Mouse (Mus musculus) stomach, embryonic 15.5 days (tissue): Measurements from ENCODE around the gene Synpo2. TPM values are rescaled to one million over a fixed set of nuclear protein-coding genes. Genes with fewer than 3 reads are reported as not detected.

Source experiments
- ATAC-seq: fragments of 200-750 bp; cut with Nextera tagmentation; 2 replicates; pipeline ENCODE4 v1.8.0; 2017; ENCODE audit warnings: low read depth, moderate number of reproducible peaks, moderate TSS enrichment; ENCODE audit not compliant: insufficient read depth, low FRiP score
- H3K27ac ChIP-seq: fragments of 300-500 bp; sonication (generic); 2 replicates; pipeline ENCODE4 v1.5.1; 2015; ENCODE audit warnings: mild to moderate bottlenecking, inconsistent platforms
- H3K27me3 ChIP-seq: fragments of 300-500 bp; sonication (generic); replicated peaks from 2 replicates; pipeline ENCODE4 v1.6.1; 2015; ENCODE audit warnings: inconsistent platforms
- H3K36me3 ChIP-seq: fragments of 300-500 bp; sonication (generic); 2 replicates; pipeline ENCODE4 v1.6.1; 2015; ENCODE audit warnings: inconsistent platforms
- H3K4me1 ChIP-seq: fragments of 300-500 bp; sonication (generic); 2 replicates; pipeline ENCODE4 v1.6.1; 2015; ENCODE audit warnings: inconsistent platforms
- H3K4me2 ChIP-seq: fragments of 300-500 bp; sonication (generic); 2 replicates; pipeline ENCODE4 v1.6.1; 2015; ENCODE audit warnings: mild to moderate bottlenecking, inconsistent platforms
- H3K4me3 ChIP-seq: fragments of 300-500 bp; sonication (generic); replicated peaks from 2 replicates; pipeline ENCODE4 v1.5.1; 2015; ENCODE audit warnings: inconsistent platforms
- H3K9ac ChIP-seq: fragments of 300-500 bp; sonication (generic); 2 replicates; pipeline ENCODE4 v1.6.1; 2015; ENCODE audit warnings: inconsistent platforms
- H3K9me3 ChIP-seq: fragments of 300-500 bp; sonication (generic); 2 replicates; pipeline ENCODE4 v1.6.1; 2016; ENCODE audit warnings: inconsistent platforms
- WGBS: fragments of 180-500 bp; shearing (Covaris S2); methylation state at CpG from one replicate; pipeline ENCODE4 v1.1.7; 2015; 5-methylcytosine and 5-hydroxymethylcytosine counted together
- polyA plus RNA-seq: library from polyadenylated mRNA; unstranded; fragments of >200 nt; fragmentation: Nextera tagmentation; extraction: Ambion mirVana; gene quantifications from 2 replicates; pipeline ENCODE4 v1.2.1, GENCODE M21; 2015

Gene Synpo2
- polyA plus RNA-seq, 1 experiment from 2014 or later: 28.0 TPM

DNA sequence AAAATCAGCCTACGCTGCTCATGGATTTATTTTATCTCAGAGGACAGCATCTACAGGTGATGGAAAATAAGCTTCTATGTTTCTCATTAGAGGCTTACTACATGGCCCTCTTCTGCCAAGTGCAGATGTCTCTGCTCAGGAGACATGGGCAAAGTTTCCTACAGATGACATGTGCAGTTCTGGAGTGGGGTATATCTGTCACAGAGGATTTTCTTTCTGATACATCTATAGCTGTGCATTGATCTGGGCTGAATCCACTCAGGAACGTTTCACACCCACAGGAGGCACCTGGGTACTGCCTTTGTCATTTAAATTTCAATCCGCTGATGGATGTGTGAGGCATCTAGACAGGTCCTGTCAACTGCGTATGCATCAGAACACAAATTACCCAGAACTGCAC is 42.2 kb downstream of the Synpo2 start:
- Histone ChIP-seq H3K4me2 (no peak overlapping the region), H3K9ac (no peak overlapping the region), H3K9me3 (no peaks in the 10 kb centered on the region), H3K4me1 (no peaks in the 10 kb centered on the region), H3K27ac (no peak overlapping the region), H3K36me3 (no peaks in the 10 kb centered on the region), H3K4me3 (no peak overlapping the region), H3K27me3 (no peaks in the 10 kb centered on the region)
- 81% methylated on average over 4 of the region's 4 CpGs for WGBS
- ATAC-seq: no peak

DNA sequence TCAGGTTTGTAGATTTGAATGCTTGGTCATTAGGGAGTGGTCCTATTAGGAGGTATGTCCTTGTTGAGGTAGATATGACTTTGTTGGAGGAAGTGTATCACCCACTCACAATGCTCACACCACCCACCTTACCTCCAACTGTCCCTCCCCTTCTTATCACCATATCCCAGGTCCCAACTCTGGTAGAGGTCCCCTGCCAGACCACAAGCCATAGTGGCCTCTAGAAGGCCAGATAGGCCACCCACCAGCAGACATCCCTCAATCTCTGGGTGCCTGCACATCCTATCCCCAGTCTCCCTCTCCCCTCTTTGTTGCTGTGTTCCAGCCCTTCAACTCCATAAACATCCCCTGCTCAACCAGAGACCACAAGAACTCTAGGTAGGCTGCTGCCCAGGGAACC is 44.3 kb downstream of the Synpo2 start:
- Histone ChIP-seq H3K27ac (no peak overlapping the region), H3K36me3 (no peaks in the 10 kb centered on the region), H3K4me3 (no peak overlapping the region), H3K9me3 (no peaks in the 10 kb centered on the region), H3K9ac (no peak overlapping the region), H3K4me2 (no peak overlapping the region), H3K4me1 (no peaks in the 10 kb centered on the region), H3K27me3 (no peaks in the 10 kb centered on the region)
- no peak for ATAC-seq

DNA sequence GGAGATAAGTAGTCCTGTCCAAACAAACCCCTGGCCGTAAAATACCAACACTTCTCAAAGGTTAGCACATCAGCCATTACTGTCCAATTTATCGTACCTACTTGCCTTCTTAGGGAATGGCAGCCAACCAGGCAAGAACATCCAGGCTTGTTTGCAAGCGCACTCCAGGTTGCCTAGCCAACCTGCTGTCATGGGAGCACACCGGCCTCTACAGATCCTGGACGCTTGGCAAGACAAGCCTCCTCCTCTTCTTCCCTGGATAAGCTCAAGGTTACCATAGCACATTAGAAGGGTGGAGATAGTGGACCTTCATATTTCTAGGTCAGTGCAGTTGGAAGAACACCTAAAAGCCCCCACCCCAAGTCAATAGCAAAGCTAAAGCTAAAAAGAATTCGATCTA is 45.6 kb downstream of the Synpo2 start:
- 63% methylated on average over 6 of the region's 6 CpGs for WGBS
- no peaks in the 10 kb centered on the region for H3K4me1 ChIP-seq
- H3K9me3 ChIP-seq: no peaks in the 10 kb centered on the region
- H3K27me3 ChIP-seq: no peaks in the 10 kb centered on the region
- no peaks in the 10 kb centered on the region for H3K36me3 ChIP-seq
- H3K4me2 ChIP-seq: no peak overlapping the region
- H3K4me3 ChIP-seq: no peak overlapping the region
- H3K9ac ChIP-seq: no peak overlapping the region
- no peak for ATAC-seq
- H3K27ac ChIP-seq: no peak overlapping the region

DNA sequence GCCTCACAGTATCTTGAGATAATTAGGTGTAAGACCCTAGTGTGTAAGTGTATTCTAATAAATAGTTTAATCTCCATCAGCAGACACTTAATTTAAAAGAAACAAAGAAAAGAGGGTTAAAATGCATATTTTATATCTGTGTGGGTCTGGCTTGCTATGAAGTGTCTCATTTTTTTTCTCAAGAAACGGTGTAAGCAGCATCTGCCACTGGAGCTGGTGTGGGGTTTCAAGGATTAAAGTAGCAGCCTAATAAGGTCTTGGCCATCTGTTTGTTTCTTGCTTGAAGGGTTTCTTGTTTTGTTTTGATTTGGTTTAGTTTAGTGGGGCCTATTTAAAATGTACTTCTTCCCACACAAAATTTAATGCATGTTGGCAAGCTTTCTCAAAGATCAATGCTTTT is 46.1 kb downstream of the Synpo2 start:
- WGBS: 45% methylated on average over 1 of the region's 1 CpGs

DNA sequence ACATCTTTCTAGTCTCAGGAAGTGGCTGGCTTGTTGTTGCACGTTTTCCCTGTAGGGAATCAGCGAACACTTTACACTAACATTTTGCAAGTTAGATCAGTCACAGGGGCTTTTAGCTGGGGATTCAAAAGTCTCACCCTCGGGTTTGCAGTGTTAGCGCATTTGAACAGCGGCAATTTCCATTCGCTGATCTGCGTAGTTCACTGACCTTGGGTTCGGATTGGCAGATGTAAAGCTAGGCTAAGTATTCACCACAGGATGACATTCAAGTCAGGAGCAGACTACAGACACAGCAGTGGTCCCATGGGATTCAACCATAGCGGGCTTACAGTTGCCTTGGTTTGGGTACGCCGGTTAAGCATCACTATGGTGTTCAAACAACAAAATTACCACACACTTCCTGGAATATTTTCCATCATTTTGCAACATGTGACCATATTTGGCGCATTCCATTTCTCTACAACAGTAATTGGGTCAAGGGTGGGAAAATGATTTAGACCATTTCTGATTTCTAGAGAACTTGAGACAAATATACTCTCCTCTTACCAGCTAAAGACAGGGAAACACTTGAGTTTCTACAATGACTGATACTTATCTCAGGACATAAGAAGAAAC is 47.2 kb downstream of the Synpo2 start:
- Histone ChIP-seq H3K9ac (no peak overlapping the region), H3K27ac (peak overlapping the region; percentile 1; the same call in 1 of the 2 replicates), H3K9me3 (no peaks in the 10 kb centered on the region), H3K4me2 (no peak overlapping the region), H3K4me3 (no peak overlapping the region), H3K27me3 (no peaks in the 10 kb centered on the region), H3K4me1 (no peaks in the 10 kb centered on the region), H3K36me3 (no peaks in the 10 kb centered on the region)
- 79% methylated on average over 12 of the region's 12 CpGs for WGBS
- ATAC-seq: no peak

More for the DNA sequence above, 46.1 kb downstream of the Synpo2 start:
- no peaks in the 10 kb centered on the region for H3K36me3 ChIP-seq
- no peak overlapping the region for H3K9ac ChIP-seq
- H3K27me3 ChIP-seq: no peaks in the 10 kb centered on the region
- H3K4me2 ChIP-seq: no peak overlapping the region
- H3K4me3 ChIP-seq: no peak overlapping the region
- no peak for ATAC-seq
- no peak overlapping the region for H3K27ac ChIP-seq
- H3K9me3 ChIP-seq: no peaks in the 10 kb centered on the region
- no peaks in the 10 kb centered on the region for H3K4me1 ChIP-seq

DNA sequence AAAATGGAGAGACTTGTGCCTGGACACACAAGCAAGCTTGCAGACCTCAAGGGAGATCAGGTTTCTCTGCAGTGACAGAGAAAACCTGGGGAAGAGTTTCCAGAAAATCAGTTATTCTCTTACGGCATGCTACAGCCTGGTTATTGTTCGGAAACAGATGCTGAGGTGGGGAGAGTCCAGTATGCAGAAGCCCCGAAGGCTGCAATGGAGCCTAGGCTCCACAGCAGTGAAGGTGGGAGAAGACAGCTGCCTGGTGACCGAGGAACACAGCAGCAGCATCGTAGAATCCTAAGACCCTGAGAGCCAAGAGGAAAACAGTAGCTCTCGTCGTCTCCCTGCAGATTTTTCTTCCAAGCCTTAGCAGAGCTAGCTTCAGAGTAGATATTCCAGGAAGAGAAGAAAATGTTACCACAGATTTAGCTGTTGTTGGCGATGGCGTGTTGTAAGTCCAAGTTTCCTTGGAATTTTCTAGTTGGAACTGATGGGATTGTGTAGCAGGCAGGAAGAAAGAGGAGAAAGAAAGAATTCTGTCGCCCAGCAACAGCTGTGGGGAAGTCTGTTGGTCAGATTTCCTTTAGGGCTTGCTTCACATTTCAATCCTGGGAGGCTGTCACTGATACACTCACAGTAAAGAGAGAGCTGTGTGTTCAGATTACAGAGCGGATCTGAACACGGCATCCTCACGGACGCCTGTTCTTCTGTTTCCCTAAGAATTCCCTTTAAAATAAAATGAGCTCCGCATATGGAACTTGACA is 48.4 kb downstream of the Synpo2 start:
- Histone ChIP-seq H3K27me3 (no peaks in the 10 kb centered on the region), H3K36me3 (no peaks in the 10 kb centered on the region), H3K9ac (no peak overlapping the region), H3K9me3 (no peaks in the 10 kb centered on the region), H3K4me3 (no peak overlapping the region), H3K4me1 (no peaks in the 10 kb centered on the region), H3K27ac (peak overlapping the region; percentile 31; the same call in 1 of the 2 replicates), H3K4me2 (no peak overlapping the region)
- ATAC-seq: no peak
- WGBS: 70% methylated on average over 15 of the region's 15 CpGs

DNA sequence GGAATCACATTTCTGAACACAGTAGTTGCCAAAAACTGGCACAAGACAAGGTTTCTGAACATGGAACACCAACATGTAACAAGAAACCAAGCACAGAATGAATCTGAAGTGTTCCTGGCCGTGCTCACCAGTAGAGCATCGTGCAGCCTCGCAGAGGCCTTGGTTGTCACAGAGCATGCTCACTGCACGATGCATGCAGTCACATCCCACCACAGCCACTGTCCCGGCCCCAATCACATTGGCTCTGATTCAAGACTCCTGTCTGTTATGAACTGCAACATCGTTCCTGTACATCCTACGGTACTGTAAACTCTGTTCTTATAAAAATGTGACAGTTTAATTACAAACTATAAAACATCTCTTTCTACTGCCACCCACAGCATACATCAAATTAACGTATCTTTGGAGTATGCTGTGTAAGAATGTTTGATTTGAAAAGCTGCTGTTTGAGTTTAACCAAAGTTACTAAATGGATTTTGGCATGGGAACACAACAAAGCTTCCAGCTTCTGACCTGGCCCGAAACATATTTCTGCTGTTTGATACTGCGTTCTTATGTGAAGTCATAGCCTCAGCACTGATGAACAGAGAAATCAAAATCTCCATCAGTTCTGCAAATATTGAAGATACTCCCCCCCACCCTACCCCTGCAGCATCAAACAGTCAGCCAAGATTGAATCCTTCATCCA is 50.6 kb downstream of the Synpo2 start:
- no peak overlapping the region for H3K4me2 ChIP-seq
- H3K27me3 ChIP-seq: no peaks in the 10 kb centered on the region
- no peaks in the 10 kb centered on the region for H3K9me3 ChIP-seq
- no peak overlapping the region for H3K4me3 ChIP-seq
- WGBS: 51% methylated on average over 10 of the region's 10 CpGs
- H3K27ac ChIP-seq: peak overlapping the region; percentile 70; the same call in 1 of the 2 replicates
- no peak overlapping the region for H3K9ac ChIP-seq
- ATAC-seq: no peak
- H3K36me3 ChIP-seq: no peaks in the 10 kb centered on the region
- no peaks in the 10 kb centered on the region for H3K4me1 ChIP-seq

DNA sequence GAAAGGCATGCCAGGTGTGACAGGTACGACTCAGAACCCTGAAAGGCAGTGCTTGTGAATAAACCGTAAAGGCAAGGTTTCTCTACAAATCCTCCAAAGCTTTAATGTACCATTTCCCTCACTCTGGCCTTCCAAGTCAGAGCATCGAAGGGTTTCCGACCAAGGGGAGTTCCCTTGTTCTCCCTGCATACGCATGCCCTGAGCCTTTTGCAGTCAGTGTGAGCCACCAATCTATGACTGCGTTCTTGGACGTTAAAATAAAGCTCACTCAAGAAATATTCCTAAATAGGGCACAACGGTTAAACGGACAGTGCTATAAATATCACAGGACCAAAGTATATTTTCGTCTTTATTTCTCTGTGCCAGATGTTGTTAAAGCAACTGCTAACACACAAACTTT is 51.7 kb downstream of the Synpo2 start:
- no peaks in the 10 kb centered on the region for H3K36me3 ChIP-seq
- no peak overlapping the region for H3K9ac ChIP-seq
- ATAC-seq: no peak
- H3K4me3 ChIP-seq: no peak overlapping the region
- no peak overlapping the region for H3K4me2 ChIP-seq
- H3K9me3 ChIP-seq: no peaks in the 10 kb centered on the region
- H3K27me3 ChIP-seq: no peaks in the 10 kb centered on the region
- H3K4me1 ChIP-seq: no peaks in the 10 kb centered on the region
- H3K27ac ChIP-seq: peak overlapping the region; percentile 38; the same call in 1 of the 2 replicates
- 65% methylated on average over 10 of the region's 10 CpGs for WGBS

DNA sequence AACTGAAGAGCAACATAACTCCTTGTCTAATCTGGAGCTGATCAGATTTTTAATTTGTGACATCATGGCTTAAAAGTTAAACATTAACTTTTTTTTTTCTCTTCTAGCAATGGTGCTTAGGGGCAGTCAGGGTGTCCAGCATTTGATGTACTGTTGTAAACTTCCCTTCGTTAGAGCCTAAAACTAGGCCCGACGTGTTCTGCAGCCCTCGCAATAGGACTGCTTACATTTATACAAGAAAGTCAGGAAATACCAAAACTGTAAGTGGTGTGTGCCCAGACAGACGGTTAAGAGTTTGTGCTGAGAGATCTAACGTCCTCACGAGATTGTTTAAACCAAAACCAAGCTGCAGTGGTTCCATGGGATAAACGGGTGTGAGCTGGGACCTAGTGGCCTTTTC is 56.4 kb downstream of the Synpo2 start:
- ATAC-seq: no peak; the same call in 1 of the 2 replicates
- no peak overlapping the region for H3K9ac ChIP-seq
- H3K4me3 ChIP-seq: no peak overlapping the region
- peaks cover 7% of the 10 kb centered on the region; the same call in 1 of the 2 replicates for H3K4me1 ChIP-seq
- H3K36me3 ChIP-seq: no peaks in the 10 kb centered on the region
- no peak overlapping the region for H3K4me2 ChIP-seq
- no peaks in the 10 kb centered on the region for H3K27me3 ChIP-seq
- H3K9me3 ChIP-seq: no peaks in the 10 kb centered on the region
- peak overlapping the region; percentile 77 for H3K27ac ChIP-seq
- 17% methylated on average over 8 of the region's 8 CpGs for WGBS

DNA sequence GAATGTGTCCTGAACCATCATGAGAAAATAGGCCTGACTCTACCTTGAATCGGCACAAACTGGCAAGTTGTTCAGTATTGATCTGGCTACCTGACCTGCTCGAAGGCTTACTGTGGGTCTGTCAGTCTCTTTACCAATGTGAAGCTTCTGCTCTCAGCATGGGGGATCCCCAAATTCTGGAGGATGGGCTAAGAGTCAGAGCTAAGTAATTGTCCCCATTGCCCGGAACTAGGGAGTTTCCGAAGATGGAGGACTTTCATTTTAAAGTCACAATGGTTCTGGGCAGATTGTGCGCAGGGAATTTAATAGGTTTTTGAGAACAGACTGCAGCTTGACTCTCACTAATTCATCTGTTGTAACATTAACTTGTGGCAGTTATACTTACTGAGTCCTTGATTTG is 56.9 kb downstream of the Synpo2 start:
- H3K27ac ChIP-seq: peak overlapping the region; percentile 77; the same call in 1 of the 2 replicates
- no peak for ATAC-seq
- no peaks in the 10 kb centered on the region for H3K9me3 ChIP-seq
- H3K9ac ChIP-seq: no peak overlapping the region
- H3K4me3 ChIP-seq: no peak overlapping the region
- 68% methylated on average over 5 of the region's 5 CpGs for WGBS
- H3K36me3 ChIP-seq: no peaks in the 10 kb centered on the region
- H3K4me2 ChIP-seq: no peak overlapping the region
- H3K27me3 ChIP-seq: no peaks in the 10 kb centered on the region
- H3K4me1 ChIP-seq: peaks cover 9% of the 10 kb centered on the region; the same call in 1 of the 2 replicates

DNA sequence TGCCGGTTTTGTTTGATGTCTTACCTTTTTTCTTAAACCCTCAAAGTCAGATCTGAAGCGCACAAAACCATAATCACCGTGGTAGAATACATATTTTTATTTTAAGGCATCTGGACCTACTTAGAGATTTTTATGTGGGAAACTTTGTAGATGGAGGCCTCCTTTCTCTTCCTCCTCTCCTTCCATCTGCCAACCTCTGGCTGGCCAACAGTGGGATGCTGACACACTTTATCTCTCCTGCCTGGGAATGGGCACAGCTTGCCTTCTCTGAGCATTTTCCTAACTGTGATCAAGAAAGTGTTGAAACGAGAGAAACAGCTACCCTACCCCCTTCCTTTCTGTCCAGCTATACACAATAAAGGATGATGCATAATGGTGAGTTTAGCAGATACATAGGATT is 57.5 kb downstream of the Synpo2 start:
- Histone ChIP-seq H3K4me1 (peaks cover 12% of the 10 kb centered on the region; the same call in 1 of the 2 replicates), H3K9ac (no peak overlapping the region), H3K4me2 (no peak overlapping the region), H3K9me3 (no peaks in the 10 kb centered on the region), H3K27ac (0 out of 2 replicates have a peak overlapping the region, but pooled peaks have one; percentile 19), H3K27me3 (no peaks in the 10 kb centered on the region), H3K36me3 (no peaks in the 10 kb centered on the region), H3K4me3 (no peak overlapping the region)
- 69% methylated on average over 4 of the region's 4 CpGs for WGBS
- no peak for ATAC-seq
